Mouse (Mus musculus): ENCODE data around the gene Dapk1.

DNA sequence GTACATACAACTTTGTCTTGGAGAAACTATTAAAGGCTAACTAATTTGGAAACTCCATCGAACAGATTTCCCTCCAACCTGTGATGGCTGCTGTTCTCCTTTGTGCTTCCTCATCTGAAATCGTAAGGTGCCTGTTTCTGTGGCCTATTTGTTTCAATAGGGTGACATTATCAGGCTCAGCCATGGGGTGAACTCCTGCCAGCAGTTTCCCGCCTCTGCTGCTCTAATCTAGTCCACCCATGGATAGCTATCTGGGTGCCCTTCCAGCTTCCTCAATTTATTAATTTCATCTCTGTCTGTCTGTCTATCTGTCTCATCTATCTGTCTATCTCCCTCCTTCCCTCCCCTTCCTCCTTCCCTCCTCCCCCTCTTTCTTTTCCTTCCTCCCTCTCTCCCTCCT lies 53.5 kb downstream of the Dapk1 start:
- TF ChIP-seq POLR2A (IDR thresholded peaks at IDR 0.05; ENCODE audit: insufficient read length, low read depth) (no peak), POLR2AphosphoS2 (IDR thresholded peaks at IDR 0.05; ENCODE audit: insufficient read length, low read depth) (no peak), MAX (IDR thresholded peaks at IDR 0.05; ENCODE audit: low read depth) (no peak), USF1 (IDR thresholded peaks at IDR 0.05; ENCODE audit: low read depth) (no peak), TCF12 (IDR thresholded peaks at IDR 0.05; ENCODE audit: insufficient read depth, poor library complexity, severe bottlenecking) (no peak)
